Mouse (Mus musculus) cerebellum, adult 9-10 months (tissue): ENCODE measurements around the gene Stra6.

Source experiments
- DNase-seq: peaks from one replicate; pipeline ENCODE4 v3.0.0; 2022

Stra6 gene

DNA sequence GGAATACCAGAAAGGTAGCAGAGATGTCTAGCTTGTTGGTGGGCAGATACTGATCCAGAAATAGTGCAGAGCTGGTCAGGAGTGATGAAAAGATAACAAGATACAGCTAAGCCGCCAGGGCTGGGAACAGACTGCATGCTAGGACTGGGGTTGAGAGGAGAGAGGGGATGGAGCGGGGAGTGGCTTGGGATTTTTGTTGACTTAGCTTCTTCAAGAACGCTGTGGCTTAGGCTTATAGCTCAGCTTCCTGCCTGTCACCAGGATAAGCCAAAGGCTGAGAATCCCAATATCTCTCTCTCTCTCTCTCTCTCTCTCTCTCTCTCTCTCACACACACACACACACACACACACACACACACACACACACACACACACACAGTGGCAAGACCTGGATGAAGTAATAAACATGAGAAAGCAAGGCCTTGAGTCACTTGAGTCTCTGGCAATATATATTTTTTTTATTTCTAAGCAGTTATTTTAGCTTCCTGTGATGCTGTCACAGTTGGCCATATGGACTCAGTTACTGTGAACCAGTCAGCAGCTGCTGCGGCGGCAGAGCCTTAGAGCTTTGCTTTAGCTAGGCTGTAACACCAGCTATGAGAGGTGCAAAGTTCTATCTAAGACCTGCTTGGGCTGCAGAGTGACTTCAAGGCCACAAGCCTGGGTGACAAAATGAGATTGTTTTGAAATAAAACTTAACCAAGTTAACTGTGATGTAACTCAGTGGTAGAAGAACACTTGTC, 112.3 kb downstream of the Stra6 start:
- no peak for DNase-seq

GRCm38 (mm10) chr9:58177165-58177564, 113.6 kb downstream of the Stra6 start:
- no peak for DNase-seq

DNA sequence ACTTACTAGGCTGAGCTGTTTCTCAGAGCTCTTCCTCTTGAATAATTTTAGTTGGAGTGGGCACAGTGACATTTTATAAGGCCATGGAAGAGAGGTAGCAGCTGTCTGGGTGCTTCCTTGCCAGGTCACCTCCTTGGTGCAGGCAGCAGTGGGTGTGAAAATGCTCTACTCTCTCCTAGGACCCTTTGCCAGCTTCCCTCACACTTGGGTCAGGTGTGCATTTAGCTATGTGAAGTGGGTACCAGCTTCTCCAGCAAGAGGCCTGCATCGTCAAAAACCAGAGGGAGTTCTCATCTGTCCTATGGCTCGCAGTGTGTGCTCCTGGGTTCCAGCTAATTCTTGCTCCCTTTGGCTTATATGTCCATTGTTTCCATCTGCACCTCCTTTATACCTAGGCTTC, 115.8 kb downstream of the Stra6 start:
- DNase-seq, result no peak

DNA sequence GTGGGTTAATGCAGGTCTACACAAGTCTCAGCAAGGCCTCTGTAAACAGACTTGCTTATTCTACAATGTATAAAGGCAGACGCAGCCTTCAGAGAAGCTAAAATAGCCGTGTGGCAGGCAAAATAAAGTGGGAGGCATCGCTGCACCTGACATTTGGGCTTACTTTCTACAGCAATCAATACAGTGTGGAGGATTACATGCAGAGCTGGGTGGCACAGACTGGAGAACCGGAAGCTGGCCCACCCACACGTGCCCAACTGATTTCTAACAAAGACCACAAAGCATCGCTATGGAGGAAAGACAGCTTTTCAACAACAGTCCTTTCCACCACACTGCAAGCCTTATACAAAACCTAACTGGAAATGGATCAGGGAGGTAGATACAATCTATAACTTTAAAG, 120.9 kb downstream of the Stra6 start:
- no peak for DNase-seq

GRCm38 (mm10) chr9:58194222-58194621, 130.6 kb downstream of the Stra6 start:
- DNase-seq, result no peak

GRCm38 (mm10) chr9:58195671-58196070, 132.1 kb downstream of the Stra6 start:
- DNase-seq, result no peak

DNA sequence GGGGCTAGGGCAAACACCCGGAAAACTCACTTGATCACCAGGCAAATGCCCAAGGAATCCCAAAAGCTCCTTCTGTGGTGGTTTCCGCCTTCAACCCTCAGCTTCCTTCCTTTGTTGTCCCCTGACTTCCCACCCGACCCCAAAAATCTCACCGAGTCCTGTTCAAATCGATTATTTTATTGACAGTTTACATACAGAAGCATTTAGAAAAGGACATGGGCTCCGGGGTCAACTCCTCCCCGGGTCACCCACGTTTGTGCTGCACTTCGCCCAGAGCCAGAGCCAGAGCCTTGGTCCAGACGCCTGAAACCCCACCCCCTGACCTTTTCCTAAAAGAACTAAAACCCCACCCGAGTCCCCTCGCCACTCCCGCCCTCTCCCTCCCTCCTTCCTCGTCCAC, 132.6 kb downstream of the Stra6 start:
- DNase-seq, result no peak

- no peak for DNase-seq
These were observed 133.3 kb downstream of the Stra6 start for GRCm38 (mm10) chr9:58196610-58197567.

DNA sequence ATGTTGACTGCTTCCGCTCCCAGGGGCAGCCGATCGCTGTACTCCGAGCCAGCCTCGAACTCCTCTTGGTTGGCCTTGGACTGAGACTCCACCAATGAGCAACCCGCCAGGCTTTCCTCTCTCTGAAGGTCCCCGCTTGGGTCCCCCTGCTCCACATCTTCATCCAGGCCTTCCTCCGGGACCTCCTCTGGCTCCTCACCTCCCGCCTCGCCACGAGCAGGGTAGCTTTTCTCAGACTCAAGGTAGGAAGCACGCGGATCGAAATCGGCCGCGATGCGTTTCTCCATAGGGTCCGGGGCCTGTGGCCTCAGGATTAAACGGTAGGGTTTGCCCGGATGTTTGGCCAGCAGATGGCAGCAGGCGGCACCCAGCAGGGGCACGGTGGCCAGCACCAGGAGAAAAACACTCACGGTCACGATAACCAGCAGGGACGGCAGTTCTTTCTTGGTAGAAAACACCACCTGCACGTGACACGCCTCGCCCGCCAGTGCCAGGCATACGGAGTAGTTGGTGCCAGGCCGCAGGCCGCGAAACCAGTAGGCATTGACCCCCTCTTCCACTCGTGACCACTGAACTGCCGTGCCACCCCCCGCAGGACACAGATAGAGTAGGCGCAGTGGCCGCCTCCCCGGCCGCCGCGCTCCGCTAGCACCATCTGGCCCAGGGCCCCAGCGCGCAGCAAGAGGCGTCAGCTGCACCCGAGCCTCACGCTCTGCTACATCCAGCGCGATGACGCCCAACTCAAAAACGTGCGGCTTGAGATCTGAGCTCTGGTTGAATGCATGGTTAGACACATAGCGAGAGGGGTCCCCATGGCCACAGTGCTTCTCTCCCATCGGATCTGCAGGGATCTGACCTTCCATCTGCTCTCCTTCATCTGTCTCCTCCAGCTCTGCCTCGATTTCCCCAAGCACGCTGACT, 134.5 kb downstream of the Stra6 start:
- peak; percentile 40 for DNase-seq

DNA sequence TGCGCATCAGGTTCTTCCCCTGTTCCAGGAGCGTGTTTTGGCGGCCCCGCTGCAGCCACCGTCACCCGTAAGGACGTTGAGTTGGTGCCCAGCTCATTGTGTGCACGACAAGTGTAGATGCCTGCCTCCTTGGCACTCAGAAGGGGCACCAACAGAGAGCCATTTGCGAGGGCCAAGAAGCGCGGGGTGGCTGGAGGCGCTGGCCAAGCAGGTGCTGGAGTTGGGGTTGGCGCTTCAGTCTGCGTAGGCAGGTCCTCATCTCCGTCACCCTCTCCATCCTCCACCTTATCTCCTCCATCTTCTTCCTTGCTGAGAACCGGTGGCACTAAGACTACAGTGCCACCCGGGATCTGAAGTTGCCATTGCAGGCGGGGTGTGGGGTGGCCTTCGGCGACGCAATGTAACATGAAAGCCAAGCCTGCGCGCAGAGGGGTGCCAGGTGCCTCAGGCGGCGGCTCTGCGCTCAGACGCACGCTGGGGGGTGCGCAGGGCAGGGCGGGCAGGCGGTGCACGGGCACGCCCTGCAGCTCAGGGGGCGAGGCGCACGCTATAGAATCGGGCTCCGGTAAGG, 135.3 kb downstream of the Stra6 start:
- DNase-seq, result no peak

DNA sequence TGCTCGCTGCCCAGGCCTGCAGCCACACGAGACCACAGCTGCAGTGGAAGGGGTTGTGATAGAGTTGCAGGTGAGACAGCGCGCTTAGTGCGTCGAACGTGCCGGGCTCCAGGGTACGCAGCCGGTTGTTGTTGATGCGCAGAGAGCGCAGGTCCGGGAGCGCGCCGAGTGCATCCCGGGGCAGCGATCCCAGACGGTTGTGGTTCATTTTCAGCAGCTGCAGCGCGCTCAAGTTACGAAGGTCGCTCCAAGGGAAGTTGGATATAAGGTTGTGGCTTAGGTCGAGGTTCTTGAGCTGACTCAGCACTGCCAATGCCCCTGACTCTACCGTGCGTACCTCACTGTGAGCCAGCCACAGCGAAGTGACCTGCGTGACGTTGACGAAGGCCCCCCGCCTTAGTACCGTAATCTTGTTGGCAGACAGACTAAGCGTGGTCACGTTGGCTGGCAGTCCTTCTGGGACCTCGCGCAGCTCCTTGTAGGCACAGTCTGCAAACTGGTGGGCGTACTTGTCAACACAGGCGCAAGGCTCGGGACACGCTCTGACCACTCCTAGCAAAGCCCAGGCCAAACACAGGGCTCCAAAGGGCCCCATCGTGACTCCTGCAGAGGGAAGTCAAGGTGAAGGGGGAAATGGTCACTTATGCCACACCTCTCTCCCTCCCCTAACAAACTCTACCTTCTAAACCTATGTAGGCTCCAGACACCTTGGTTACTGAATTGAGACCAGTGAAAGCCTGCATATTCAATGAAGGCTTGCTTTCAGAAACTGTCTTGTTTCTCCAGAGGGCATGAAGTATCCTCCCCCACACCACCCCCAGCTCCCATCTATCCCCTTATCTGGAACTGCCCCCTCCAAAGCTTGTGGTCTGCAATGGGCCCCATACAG, 136.0 kb downstream of the Stra6 start:
- DNase-seq, result no peak

DNA sequence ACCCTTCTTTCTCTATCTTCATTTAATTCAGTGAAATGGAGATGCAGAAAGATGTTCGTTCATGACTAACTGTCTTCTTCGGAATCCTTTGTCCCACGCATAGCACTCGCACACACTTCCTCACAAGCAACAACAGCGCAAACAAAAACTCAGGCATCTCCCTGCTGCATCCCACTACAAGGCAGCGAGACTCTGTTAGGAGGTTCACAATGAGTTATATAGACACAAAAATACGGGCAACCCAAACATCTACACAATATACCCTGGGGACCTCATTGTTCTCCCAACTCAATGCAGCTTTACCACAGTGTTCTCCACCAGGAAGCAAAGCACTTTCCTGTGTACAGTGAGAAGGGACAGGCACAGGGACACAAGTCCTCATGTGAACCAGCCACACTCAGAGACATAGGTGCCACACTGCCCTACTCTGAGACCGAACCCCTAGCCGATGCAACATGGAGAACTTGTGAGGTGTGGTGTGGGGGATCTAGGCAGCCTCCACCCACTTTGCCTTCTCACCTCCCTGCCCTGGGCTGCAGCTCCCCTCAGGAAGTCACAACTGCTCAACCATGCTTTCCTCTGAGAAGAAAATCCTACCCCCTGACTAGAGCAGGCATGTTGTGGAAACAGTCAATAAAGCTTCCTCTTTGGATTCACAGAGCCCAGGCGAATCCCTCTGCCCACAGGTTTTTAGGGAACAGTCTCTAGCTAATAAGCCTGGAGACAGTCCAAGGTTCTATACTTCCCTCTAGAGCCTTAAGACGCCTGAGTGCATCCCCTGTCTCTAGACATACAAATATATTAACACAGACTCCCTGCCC, 136.9 kb downstream of the Stra6 start:
- DNase-seq, result no peak

DNA sequence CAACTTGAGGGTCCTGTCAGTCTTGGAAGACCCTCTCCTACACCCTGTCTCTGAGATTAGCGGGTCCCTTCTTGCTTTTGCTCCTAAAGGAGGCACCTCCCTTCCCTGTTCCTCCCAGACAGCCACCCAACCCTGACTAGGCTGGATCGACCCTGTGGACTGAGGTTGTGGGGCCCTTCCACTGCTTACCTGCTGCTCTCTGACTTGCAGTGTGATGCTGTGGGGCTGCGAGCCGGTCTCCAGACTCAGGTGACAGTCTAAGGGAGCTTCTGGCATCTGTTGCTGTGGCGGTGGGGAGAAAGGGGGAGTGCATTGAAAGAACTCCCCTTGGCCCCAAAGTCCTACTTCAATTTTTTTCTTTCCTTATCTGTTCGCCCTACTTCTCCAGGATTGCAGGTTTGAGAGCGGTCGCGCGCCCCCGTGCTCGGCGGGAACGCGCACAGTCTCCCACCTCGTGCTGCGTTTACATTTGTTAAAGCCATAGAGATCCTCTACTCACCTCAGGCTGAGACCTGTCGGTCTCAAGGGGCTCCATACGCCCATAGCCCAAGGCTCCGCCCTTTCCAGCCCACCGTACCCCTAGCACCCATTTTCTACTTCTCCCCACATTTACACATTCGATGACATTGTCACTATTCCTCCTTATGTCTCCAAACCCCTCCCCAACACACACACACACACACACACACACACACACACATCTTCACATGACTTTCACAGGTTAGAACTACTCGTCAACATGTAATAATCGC, 137.7 kb downstream of the Stra6 start:
- no peak for DNase-seq

- no peak for DNase-seq
These were observed 138.4 kb downstream of the Stra6 start for GRCm38 (mm10) chr9:58201861-58202549.

GRCm38 (mm10) chr9:58202676-58203453, 139.3 kb downstream of the Stra6 start:
- no peak for DNase-seq
